Mouse (Mus musculus) CH12.LX (cell line): ENCODE results near the gene Kat14. TPM values are rescaled to one million over a fixed set of nuclear protein-coding genes. Genes with fewer than 3 reads are reported as not detected.
A peak's percentile ranks its signal among the peaks of the same experiment; 100 is the strongest.

ENCODE experiments used
- DNase-seq: peaks from one replicate; pipeline ENCODE4 v3.0.0-alpha.2; 2013; ENCODE audit errors: extremely low read depth
- H3K27ac ChIP-seq: 2 replicates; pipeline ENCODE4 v1.5.1; 2012; ENCODE audit warnings: low read depth, mild to moderate bottlenecking, control low read depth, moderate library complexity; ENCODE audit not compliant: insufficient read depth
- H3K27me3 ChIP-seq: replicated peaks from 2 replicates; pipeline ENCODE3; 2012; ENCODE audit warnings: inconsistent platforms
- H3K36me3 ChIP-seq, 2 experiments: replicated peaks in 1 of 2; 2 replicates each; pipeline versions ENCODE3 to v1.6.1; 2012; ENCODE audit warnings: inconsistent platforms in 1 of 2, low read length in 1 of 2, mild to moderate bottlenecking in 1 of 2, mixed read lengths in 1 of 2, moderate library complexity in 1 of 2; ENCODE audit not compliant: control insufficient read depth in 1 of 2, insufficient read depth in 1 of 2
- H3K4me1 ChIP-seq, 2 experiments: 2 replicates each; pipeline ENCODE4 v1.6.1; 2012; ENCODE audit warnings: inconsistent platforms in 1 of 2, moderate library complexity in 1 of 2; ENCODE audit not compliant: insufficient read depth in 2 of 2, control insufficient read depth in 1 of 2
- H3K4me2 ChIP-seq: 2 replicates; pipeline ENCODE4 v1.6.1; 2012; ENCODE audit warnings: low read depth, mild to moderate bottlenecking, control low read depth; ENCODE audit not compliant: poor library complexity, insufficient read depth, severe bottlenecking
- H3K4me3 ChIP-seq, 3 experiments: fragments of 150-350 bp in 1 of 3; sonication (generic) in 1 of 3; replicated peaks in 1 of 3; 2 replicates each; pipeline versions ENCODE3 to v1.5.1; 2011 to 2012; ENCODE audit warnings: low read depth in 2 of 3, low read length in 2 of 3, mild to moderate bottlenecking in 2 of 3, moderate library complexity in 2 of 3, control low read depth in 1 of 3, improper control_type of control experiment in 1 of 3, inconsistent platforms in 1 of 3, mixed read lengths in 1 of 3; ENCODE audit not compliant: poor library complexity in 1 of 3
- H3K79me2 ChIP-seq: replicated peaks from 2 replicates; pipeline ENCODE4 v1.6.1; 2012; ENCODE audit warnings: mild to moderate bottlenecking, moderate library complexity; ENCODE audit not compliant: control insufficient read depth, poor library complexity, insufficient read depth, severe bottlenecking; ENCODE audit errors: extremely low read depth
- H3K9ac ChIP-seq: 2 replicates; pipeline ENCODE4 v1.6.1; 2012; ENCODE audit warnings: low read depth, mild to moderate bottlenecking, control low read depth, moderate library complexity; ENCODE audit not compliant: insufficient read depth
- H3K9me3 ChIP-seq: replicated peaks from 2 replicates; pipeline ENCODE3; 2012; ENCODE audit warnings: low read length, inconsistent platforms, mixed read lengths
- BHLHE40 ChIP-seq: IDR thresholded peaks from 2 replicates; pipeline ENCODE4 v1.6.1; 2011; ENCODE audit warnings: mild to moderate bottlenecking, low read depth, low read length, improper control_type of control experiment
- CHD2 ChIP-seq: IDR thresholded peaks from 2 replicates; pipeline ENCODE4 v1.6.1; 2011; ENCODE audit warnings: low read length, improper control_type of control experiment
- CTCF ChIP-seq, 2 experiments: IDR thresholded peaks in 1 of 2; conservative IDR thresholded peaks in 1 of 2; 2 replicates each; pipeline ENCODE4 v1.5.1; 2011 to 2012; ENCODE audit warnings: low read depth in 2 of 2, low read length in 2 of 2, improper control_type of control experiment in 1 of 2, inconsistent platforms in 1 of 2, mild to moderate bottlenecking in 1 of 2, moderate library complexity in 1 of 2
- E2F4 ChIP-seq: IDR thresholded peaks from 2 replicates; pipeline ENCODE4 v1.6.1; 2011; ENCODE audit warnings: low read depth, low read length, improper control_type of control experiment; ENCODE audit not compliant: insufficient replicate concordance
- EP300 ChIP-seq: IDR thresholded peaks from 2 replicates; pipeline ENCODE4 v1.6.1; 2011; ENCODE audit warnings: low read length, improper control_type of control experiment
- GABPA ChIP-seq: IDR thresholded peaks from 2 replicates; pipeline ENCODE4 v1.6.1; 2012; ENCODE audit warnings: low read depth, low read length, improper control_type of control experiment, inconsistent platforms; ENCODE audit not compliant: insufficient replicate concordance
- HCFC1 ChIP-seq: IDR thresholded peaks from 2 replicates; pipeline ENCODE4 v1.6.1; 2012; ENCODE audit warnings: low read depth, mild to moderate bottlenecking, inconsistent platforms, low read length, improper control_type of control experiment
- JUND ChIP-seq: conservative IDR thresholded peaks from 2 replicates; pipeline ENCODE4 v1.6.1; 2011; ENCODE audit warnings: low read depth, low read length, improper control_type of control experiment
- MAFK ChIP-seq: IDR thresholded peaks from 2 replicates; pipeline ENCODE4 v1.6.1; 2011; ENCODE audit warnings: low read length, improper control_type of control experiment; ENCODE audit not compliant: insufficient replicate concordance
- MAZ ChIP-seq: IDR thresholded peaks from 2 replicates; pipeline ENCODE4 v1.6.1; 2012; ENCODE audit warnings: low read depth, mild to moderate bottlenecking, inconsistent platforms, low read length, improper control_type of control experiment, moderate library complexity
- PAX5 ChIP-seq: IDR thresholded peaks from 2 replicates; pipeline ENCODE4 v1.6.1; 2012; ENCODE audit warnings: low read length, inconsistent platforms, mixed read lengths
- POLR2A ChIP-seq: IDR thresholded peaks from 2 replicates; pipeline ENCODE4 v1.6.1; 2011; ENCODE audit warnings: low read depth, mild to moderate bottlenecking, improper control_type of control experiment, low read length
- POLR2AphosphoS2 ChIP-seq: IDR thresholded peaks from 2 replicates; pipeline ENCODE4 v1.6.1; 2011; ENCODE audit warnings: low read depth, low read length, improper control_type of control experiment
- RAD21 ChIP-seq: IDR thresholded peaks from 2 replicates; pipeline ENCODE4 v1.6.1; 2011; ENCODE audit warnings: low read depth, mild to moderate bottlenecking, low read length, improper control_type of control experiment, moderate library complexity
- RCOR1 ChIP-seq: conservative IDR thresholded peaks from 2 replicates; pipeline ENCODE4 v1.6.1; 2012; ENCODE audit warnings: low read depth, mild to moderate bottlenecking, inconsistent platforms, low read length, improper control_type of control experiment
- SIN3A ChIP-seq: IDR thresholded peaks from 2 replicates; pipeline ENCODE4 v1.6.1; 2012; ENCODE audit warnings: low read length, improper control_type of control experiment, inconsistent platforms
- USF1 ChIP-seq: IDR thresholded peaks from 2 replicates; pipeline ENCODE4 v1.6.1; 2014; ENCODE audit warnings: low read depth, mild to moderate bottlenecking, inconsistent platforms, low read length, improper control_type of control experiment
- USF2 ChIP-seq: conservative IDR thresholded peaks from 2 replicates; pipeline ENCODE4 v1.6.1; 2011; ENCODE audit warnings: low read depth, low read length, improper control_type of control experiment
- ZC3H11A ChIP-seq: IDR thresholded peaks from 2 replicates; pipeline ENCODE4 v1.6.1; 2012; ENCODE audit warnings: low read depth, mild to moderate bottlenecking, inconsistent platforms, low read length, improper control_type of control experiment
- ZMIZ1 ChIP-seq: IDR thresholded peaks from 2 replicates; pipeline ENCODE4 v1.6.1; 2012; ENCODE audit warnings: low read depth, mild to moderate bottlenecking, inconsistent platforms, low read length, improper control_type of control experiment
- dilution Hi-C: fragments of 300-500 bp; cut with MboI; formaldehyde crosslinking; loops from 2 replicates; pipeline ENCODE4 v1.14.3; 2020; ENCODE audit warnings: low sequenced_read_pairs; ENCODE audit not compliant: extremely low pct_unique_long_range_greater_than_20kb, extremely low pct_ligation_motif_present
- in situ Hi-C: fragments of 300-500 bp; cut with MboI; formaldehyde crosslinking; loops from 3 replicates; pipeline ENCODE4 v1.14.3; 2019; ENCODE audit warnings: low sequenced_read_pairs, low pct_ligation_motif_present, low pct_unique_long_range_greater_than_20kb, mixed read lengths
- polyA plus RNA-seq: library from polyadenylated mRNA; unstranded; fragments of >175 nt; gene quantifications from 2 replicates; pipeline ENCODE4 v1.2.1, GENCODE M21; 2012; ENCODE audit warnings: low read depth; ENCODE audit not compliant: insufficient read length
- total RNA-seq, 2 experiments: library from RNA; depleted of rRNA; stranded (reverse); fragments of 300-350 nt in 1 of 2; fragments of >200 nt in 1 of 2; gene quantifications; 2 replicates each; pipeline ENCODE4 v1.2.3; 2012 to 2014

The Kat14 gene
- total and polyA plus RNA-seq, 3 experiments, result 25.7 to 54.4 (median 25.9) TPM

GRCm38 (mm10) chr2:144414646-144415045 lies 45.9 kb downstream of the Kat14 start:
- no peaks in the 10 kb centered on the region for H3K9me3 ChIP-seq
- H3K4me1 ChIP-seq, result peaks cover 0 to 24% of the 10 kb centered on the region in 2 experiments; a peak in 2 of 4 replicates
- dilution Hi-C loops (no loop called here), in situ Hi-C loops (no loop called here)
- H3K27me3 ChIP-seq, result no peaks in the 10 kb centered on the region
- H3K27ac ChIP-seq, result no peak overlapping the region
- no peak overlapping the region for H3K4me2 ChIP-seq
- H3K36me3 ChIP-seq, result peaks cover 0 to 19% of the 10 kb centered on the region in 2 experiments
- no peak overlapping the region for H3K4me3 ChIP-seq
- no peak for DNase-seq
- no peaks in the 10 kb centered on the region for H3K79me2 ChIP-seq
- no peak overlapping the region for H3K9ac ChIP-seq
- no peak for TF ChIP-seq SIN3A
- no peak for TF ChIP-seq EP300
- TF ChIP-seq JUND, result no peak

GRCm38 (mm10) chr2:144416859-144417258 lies 48.1 kb downstream of the Kat14 start:
- H3K27ac ChIP-seq, result no peak overlapping the region
- no peak overlapping the region for H3K4me2 ChIP-seq

DNA sequence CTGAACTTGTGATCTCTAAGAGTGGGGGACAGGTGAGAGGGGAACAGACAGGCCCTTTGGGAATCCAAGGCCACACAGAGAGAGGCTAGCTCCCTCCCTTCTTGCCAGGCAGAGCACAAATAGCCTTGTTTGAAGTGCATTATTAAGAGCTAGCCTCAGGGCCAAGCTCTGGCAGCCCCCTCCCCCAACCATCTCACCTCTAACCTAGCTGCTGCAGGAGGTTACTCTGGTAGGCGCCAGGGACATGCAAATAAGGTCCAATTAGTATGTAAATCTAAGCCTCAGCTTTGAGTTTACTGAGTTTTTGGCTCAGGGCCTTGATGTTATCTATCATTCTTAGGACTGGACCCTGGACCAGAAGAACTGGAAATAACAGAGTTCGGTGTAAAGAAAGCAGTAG lies 49.3 kb downstream of the Kat14 start:
- no peaks in the 10 kb centered on the region for H3K79me2 ChIP-seq
- peaks cover 0 to 24% of the 10 kb centered on the region in 2 experiments; a peak in 2 of 4 replicates for H3K4me1 ChIP-seq
- in situ Hi-C loops (no loop called here), dilution Hi-C loops (no loop called here)
- H3K27ac ChIP-seq, result no peak overlapping the region
- DNase-seq, result peak; percentile 12
- H3K4me2 ChIP-seq, result no peak overlapping the region
- no peaks in the 10 kb centered on the region for H3K27me3 ChIP-seq
- H3K9ac ChIP-seq, result no peak overlapping the region
- peaks cover 0 to 2% of the 10 kb centered on the region in 2 experiments for H3K36me3 ChIP-seq
- TF ChIP-seq USF2, result no peak
- TF ChIP-seq RAD21, result no peak
- no peak for TF ChIP-seq HCFC1
- no peak for TF ChIP-seq CTCF (conservative IDR thresholded peaks at IDR 0.05 in 1 of 2, IDR thresholded peaks at IDR 0.05 in 1 of 2; ENCODE audit: low read depth in 2 of 2, low read length in 2 of 2)
- TF ChIP-seq MAFK, result no peak
- no peak for TF ChIP-seq E2F4
- no peak for TF ChIP-seq ZMIZ1
- no peak for TF ChIP-seq PAX5
- no peak for TF ChIP-seq USF1
- TF ChIP-seq BHLHE40, result no peak
- no peak for TF ChIP-seq POLR2A
- TF ChIP-seq RCOR1, result no peak
- TF ChIP-seq GABPA, result no peak
- TF ChIP-seq POLR2AphosphoS2, result no peak
- H3K4me3 ChIP-seq, result no peak overlapping the region
- no peaks in the 10 kb centered on the region for H3K9me3 ChIP-seq

More at GRCm38 (mm10) chr2:144416859-144417258, 48.1 kb downstream of the Kat14 start:
- in situ Hi-C loops (no loop called here), dilution Hi-C loops (no loop called here)
- no peaks in the 10 kb centered on the region for H3K79me2 ChIP-seq
- H3K27me3 ChIP-seq, result no peaks in the 10 kb centered on the region
- no peaks in the 10 kb centered on the region for H3K9me3 ChIP-seq
- peak; percentile 12 for DNase-seq
- TF ChIP-seq PAX5, result no peak
- TF ChIP-seq USF2, result no peak
- no peak for TF ChIP-seq BHLHE40
- TF ChIP-seq MAZ, result no peak
- TF ChIP-seq ZC3H11A, result no peak
- no peak for TF ChIP-seq CHD2
- peaks cover 0 to 7% of the 10 kb centered on the region in 2 experiments for H3K36me3 ChIP-seq
- no peak overlapping the region for H3K4me3 ChIP-seq
- no peak overlapping the region for H3K9ac ChIP-seq
- H3K4me1 ChIP-seq, result peaks cover 0 to 24% of the 10 kb centered on the region in 2 experiments; a peak in 2 of 4 replicates
